ENCODE assay signal across 11 mouse cellular contexts in genomic region chr5:115188824-115189223, GRCm38 (mm10). TPM values are rescaled to one million over a fixed set of nuclear protein-coding genes. Genes with fewer than 3 reads are reported as not detected.
DNase-seq lines count a peak whose midpoint lies in the region; ATAC-seq lines count a peak whose summit lies in the region.
"Had no signal": no experiment of that assay in that cellular context is flagged by ENCODE, and none has a peak within 500 bp of the region (broad histone marks: within the 10 kb centered on the region; RNA-seq: fewer than 3 reads in every experiment).

No protein-coding gene starts in this region.

- peaks cover 44% of the 10 kb centered on the region for H3K27me3 ChIP-seq in hindbrain, embryonic 11.5 days (ENCODE audit: control insufficient read depth, insufficient read depth, low read length)
- H3K27me3 ChIP-seq in hindbrain, embryonic 13.5 days = peaks cover 47% of the 10 kb centered on the region

- no peaks in the 10 kb centered on the region for H3K36me3 ChIP-seq in hindbrain, embryonic 11.5 days (ENCODE audit: control insufficient read depth, insufficient read depth, low read length)
- H3K36me3 ChIP-seq in hindbrain, embryonic 13.5 days = no peaks in the 10 kb centered on the region
- H3K36me3 ChIP-seq: embryonic facial prominence, embryonic 12.5 days; liver, embryonic 13.5 days; stomach, embryonic 15.5 days had no signal

- H3K9ac ChIP-seq in hindbrain, embryonic 11.5 days (ENCODE audit: low read depth, low read length) = no peak overlapping the region
- H3K9ac ChIP-seq in hindbrain, embryonic 13.5 days = no peak overlapping the region
- H3K9ac ChIP-seq: embryonic facial prominence, embryonic 12.5 days; liver, embryonic 13.5 days; stomach, embryonic 15.5 days had no signal

- no peaks in the 10 kb centered on the region for H3K9me3 ChIP-seq in hindbrain, embryonic 11.5 days (ENCODE audit: control insufficient read depth, low read length)
- no peaks in the 10 kb centered on the region for H3K9me3 ChIP-seq in hindbrain, embryonic 13.5 days
- H3K9me3 ChIP-seq: embryonic facial prominence, embryonic 12.5 days; liver, embryonic 13.5 days; stomach, embryonic 15.5 days had no signal

- H3K4me2 ChIP-seq in hindbrain, embryonic 11.5 days (replicated peaks; ENCODE audit: low read depth, low read length) = no peak overlapping the region
- H3K4me2 ChIP-seq in hindbrain, embryonic 13.5 days = no peak overlapping the region
- H3K4me2 ChIP-seq: embryonic facial prominence, embryonic 12.5 days; liver, embryonic 13.5 days; stomach, embryonic 15.5 days had no signal

- H3K27ac ChIP-seq in hindbrain, embryonic 11.5 days (ENCODE audit: low read depth, low read length) = no peak overlapping the region
- no peak overlapping the region for H3K27ac ChIP-seq in hindbrain, embryonic 13.5 days
- H3K27ac ChIP-seq: embryonic facial prominence, embryonic 12.5 days; liver, embryonic 13.5 days; stomach, embryonic 15.5 days had no signal

- 52% methylated on average over 5 of the region's 5 CpGs for WGBS in hindbrain, embryonic 11.5 days
- WGBS in hindbrain, embryonic 13.5 days = 51% methylated on average over 5 of the region's 5 CpGs

- no peak overlapping the region for H3K4me3 ChIP-seq in hindbrain, embryonic 11.5 days (ENCODE audit: low read depth, low read length)
- no peak overlapping the region for H3K4me3 ChIP-seq in hindbrain, embryonic 13.5 days
- H3K4me3 ChIP-seq: embryonic facial prominence, embryonic 12.5 days; liver, embryonic 13.5 days; stomach, embryonic 15.5 days had no signal

- peak; percentile 70 for DNase-seq in hindbrain, embryonic 11.5 days (ENCODE audit: low spot score)
- peak; percentile 67 for DNase-seq in CD4-positive helper T cell, adult 2 months (ENCODE audit: low read depth, low spot score)
- DNase-seq in adrenal gland, postnatal 14 days = peak; percentile 66
- peak; percentile 76 for DNase-seq in induced T-regulatory cell, adult 2 months (ENCODE audit: low read depth)
- peak; percentile 73 for DNase-seq in retina, embryonic 14.5 days (ENCODE audit: low spot score)
- DNase-seq in layer of hippocampus, adult 8-10 months (ENCODE audit: low spot score in 2 of 2) = no peak
- DNase-seq: liver, embryonic 13.5 days had no signal

- ATAC-seq in hindbrain, embryonic 11.5 days (ENCODE audit: low FRiP score) = no peak
- ATAC-seq in hindbrain, embryonic 13.5 days (ENCODE audit: low FRiP score) = no peak
- ATAC-seq in activated CD4-positive, CD25-positive, alpha-beta regulatory T cell, adult 4 months = no peak

- H3K4me1 ChIP-seq in hindbrain, embryonic 11.5 days (replicated peaks; ENCODE audit: control insufficient read depth, insufficient read depth, low read length) = peaks cover 22% of the 10 kb centered on the region
- H3K4me1 ChIP-seq in hindbrain, embryonic 13.5 days (replicated peaks) = peaks cover 77% of the 10 kb centered on the region

RNA-seq across cellular contexts. Expression of gene Cabp1, which starts 5.4 kb away (rescaled TPM):
- 5.0 and 7.6 TPM in 2 replicates for polyA plus RNA-seq in hindbrain, embryonic 11.5 days (2014; fragmentation: Nextera tagmentation; extraction: Ambion mirVana)
- 12.4 and 13.0 TPM in 2 replicates for polyA plus RNA-seq in hindbrain, embryonic 13.5 days (2015; fragmentation: Nextera tagmentation; extraction: Ambion mirVana)
- 9.9 and 11.1 TPM in 2 replicates for total RNA-seq in adrenal gland, postnatal 14 days (2021)
- under 1 TPM in 1 of 2 experiments, not detected in 1; 0.54 TPM for polyA plus RNA-seq in activated CD4-positive, CD25-positive, alpha-beta regulatory T cell, adult 4 months (2017; shearing (Covaris generic))
- total RNA-seq in layer of hippocampus, adult 8-10 months (2022) = 100 to 1,000 TPM; 109 to 118 (median 114) TPM
- polyA plus RNA-seq: liver, embryonic 13.5 days had no signal

RNA-seq across cellular contexts. Expression of gene Mlec, which starts 30.8 kb away (rescaled TPM):
- polyA plus RNA-seq in hindbrain, embryonic 11.5 days (2014; fragmentation: Nextera tagmentation; extraction: Ambion mirVana) = 41.2 and 44.1 TPM in 2 replicates
- polyA plus RNA-seq in hindbrain, embryonic 13.5 days (2015; fragmentation: Nextera tagmentation; extraction: Ambion mirVana) = 22.3 and 27.2 TPM in 2 replicates
- total RNA-seq in adrenal gland, postnatal 14 days (2021) = 140 and 144 TPM in 2 replicates
- polyA plus RNA-seq in activated CD4-positive, CD25-positive, alpha-beta regulatory T cell, adult 4 months (2017; shearing (Covaris generic)) = 10 to 100 TPM; 26.8 to 37.1 TPM
- 100 to 1,000 TPM in 1 of 4 experiments, 10 to 100 TPM in 3; 80.4 to 100 (median 89.0) TPM for total RNA-seq in layer of hippocampus, adult 8-10 months (2022)

RNA-seq across cellular contexts. Expression of gene Pop5, which starts 46.8 kb away (rescaled TPM):
- 104 and 106 TPM in 2 replicates for polyA plus RNA-seq in hindbrain, embryonic 11.5 days (2014; fragmentation: Nextera tagmentation; extraction: Ambion mirVana)
- polyA plus RNA-seq in hindbrain, embryonic 13.5 days (2015; fragmentation: Nextera tagmentation; extraction: Ambion mirVana) = 103 and 105 TPM in 2 replicates
- total RNA-seq in adrenal gland, postnatal 14 days (2021) = 92.6 and 92.9 TPM in 2 replicates
- polyA plus RNA-seq in activated CD4-positive, CD25-positive, alpha-beta regulatory T cell, adult 4 months (2017; shearing (Covaris generic)) = 100 to 1,000 TPM; 122 to 135 TPM
- 100 to 1,000 TPM in 2 of 4 experiments, 10 to 100 TPM in 2; 89.0 to 104 (median 99.1) TPM for total RNA-seq in layer of hippocampus, adult 8-10 months (2022)

RNA-seq across cellular contexts. Expression of gene Unc119b, which starts 54.0 kb away (rescaled TPM):
- polyA plus RNA-seq in hindbrain, embryonic 11.5 days (2014; fragmentation: Nextera tagmentation; extraction: Ambion mirVana) = 46.8 and 57.2 TPM in 2 replicates
- polyA plus RNA-seq in hindbrain, embryonic 13.5 days (2015; fragmentation: Nextera tagmentation; extraction: Ambion mirVana) = 36.7 and 38.0 TPM in 2 replicates
- 36.9 and 42.8 TPM in 2 replicates for total RNA-seq in adrenal gland, postnatal 14 days (2021)
- 10 to 100 TPM; 18.3 to 19.0 TPM for polyA plus RNA-seq in activated CD4-positive, CD25-positive, alpha-beta regulatory T cell, adult 4 months (2017; shearing (Covaris generic))
- 10 to 100 TPM; 26.9 to 29.3 (median 27.6) TPM for total RNA-seq in layer of hippocampus, adult 8-10 months (2022)

Comparison
In these comparisons a context has a peak if more than half of its experiments do, and no peak if none do; other contexts are left out.
1. DNase-seq: peak in hindbrain, embryonic 11.5 days (single experiment), CD4-positive helper T cell, adult 2 months (single experiment), adrenal gland, postnatal 14 days (single experiment), induced T-regulatory cell, adult 2 months (single experiment) and retina, embryonic 14.5 days (single experiment); none in layer of hippocampus, adult 8-10 months (0 of 2).